Mouse (Mus musculus) spleen, adult 2 months (tissue): ENCODE data around the gene Wdr74. TPM values are rescaled to one million over a fixed set of nuclear protein-coding genes. Genes with fewer than 3 reads are reported as not detected.
A peak's percentile ranks its signal among the peaks of the same experiment; 100 is the strongest.

ENCODE experiments used
- DNase-seq, 2 experiments: peaks; one replicate each; pipeline versions ENCODE4 v3.0.0 to v3.0.0-alpha.2; 2012 to 2021; ENCODE audit warnings: low spot score in 2 of 2, low read depth in 1 of 2
- H3K27ac ChIP-seq: fragments of 200-500 bp; 2 replicates; pipeline ENCODE4 v1.5.1; 2012; ENCODE audit warnings: low read length, inconsistent platforms; ENCODE audit not compliant: insufficient read depth
- H3K27me3 ChIP-seq: fragments of 200-500 bp; 2 replicates; pipeline ENCODE4 v1.6.1; 2012; ENCODE audit warnings: mild to moderate bottlenecking, moderate library complexity, low read length, inconsistent platforms; ENCODE audit not compliant: control insufficient read depth, insufficient read depth
- H3K36me3 ChIP-seq: fragments of 200-500 bp; 2 replicates; pipeline ENCODE4 v1.6.1; 2012; ENCODE audit warnings: mild to moderate bottlenecking, low read length, inconsistent platforms; ENCODE audit not compliant: control insufficient read depth, insufficient read depth
- H3K4me1 ChIP-seq: fragments of 200-500 bp; 2 replicates; pipeline ENCODE4 v1.6.1; 2011; ENCODE audit warnings: inconsistent platforms; ENCODE audit not compliant: control insufficient read depth, insufficient read depth, insufficient read length
- H3K4me3 ChIP-seq: fragments of 200-500 bp; 2 replicates; pipeline ENCODE4 v1.5.1; 2011; ENCODE audit warnings: mild to moderate bottlenecking, inconsistent platforms; ENCODE audit not compliant: insufficient read depth, insufficient read length; ENCODE audit errors: extremely low read depth
- CTCF ChIP-seq: fragments of 200-500 bp; IDR thresholded peaks from 2 replicates; pipeline ENCODE4 v1.5.1; 2011; ENCODE audit warnings: mild to moderate bottlenecking, inconsistent platforms; ENCODE audit not compliant: insufficient read depth, insufficient read length, insufficient replicate concordance; ENCODE audit errors: extremely low read depth
- POLR2A ChIP-seq: fragments of 200-500 bp; IDR thresholded peaks from 2 replicates; pipeline ENCODE4 v1.6.1; 2011; ENCODE audit warnings: low read depth, low read length, inconsistent platforms
- WGBS: fragments of 180-500 bp; shearing (Covaris S2); methylation state at CpG from one replicate; pipeline ENCODE4 v1.1.7; 2018; 5-methylcytosine and 5-hydroxymethylcytosine counted together
- polyA plus RNA-seq: library from polyadenylated mRNA; depleted of rRNA; stranded (reverse); fragments of >200 nt; gene quantifications from 2 replicates; pipeline ENCODE4 v1.2.3, GENCODE M21; 2012

The Wdr74 gene
- polyA plus RNA-seq, 1 experiment, result 30.2 TPM

DNA sequence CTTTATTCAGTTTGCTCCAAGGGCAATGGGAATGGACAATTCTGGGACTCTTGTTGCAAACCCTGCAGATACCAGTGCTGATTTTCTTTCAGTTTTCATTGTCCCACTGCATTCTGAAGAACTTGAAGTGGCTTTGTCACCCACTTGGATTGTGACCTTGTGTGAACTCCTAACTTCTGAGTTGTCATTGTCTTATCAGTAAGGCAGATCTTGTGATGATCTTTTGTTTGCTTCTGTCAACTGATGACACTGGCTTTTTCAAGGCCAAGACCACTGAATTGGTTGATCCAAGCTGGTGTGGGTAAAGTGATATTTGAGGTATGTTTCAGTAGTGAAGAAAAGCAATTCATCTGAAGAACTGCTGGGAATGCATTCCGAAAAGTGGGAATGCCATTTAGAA lies 9.8 kb downstream of the Wdr74 start:
- WGBS, result 93% methylated on average over 1 of the region's 1 CpGs

DNA sequence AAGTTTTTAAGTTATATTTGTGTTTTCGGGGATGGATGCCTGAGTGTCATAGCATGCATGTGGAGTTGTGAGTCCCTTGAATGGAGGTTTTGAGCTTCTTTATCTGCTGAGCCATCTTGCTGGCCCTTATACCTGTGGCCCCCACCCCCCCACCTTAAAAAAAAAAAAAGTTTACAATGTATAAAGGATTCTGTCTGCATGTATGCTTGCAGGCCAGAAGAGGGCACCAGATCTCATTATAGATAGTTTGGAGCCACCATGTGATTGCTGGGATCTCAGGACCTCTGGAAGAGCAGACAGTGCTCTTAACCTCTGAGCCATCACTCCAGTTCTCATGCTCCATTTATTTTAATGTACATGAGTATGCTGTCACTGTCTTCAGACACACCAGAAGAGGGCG lies 11.7 kb downstream of the Wdr74 start:
- Histone ChIP-seq H3K36me3 (peaks cover 47% of the 10 kb centered on the region), H3K4me1 (0 out of 2 replicates have a peak, but pooled peaks cover under 1% of the 10 kb centered on the region), H3K27me3 (no peaks in the 10 kb centered on the region), H3K27ac (no peak overlapping the region), H3K4me3 (no peak overlapping the region)
- 84% methylated on average over 2 of the region's 2 CpGs for WGBS
- DNase-seq, result no peak
- no peak for TF ChIP-seq CTCF
- no peak for TF ChIP-seq POLR2A

More for the DNA sequence above, 9.8 kb downstream of the Wdr74 start:
- no peak for DNase-seq
- Histone ChIP-seq H3K4me3 (no peak overlapping the region), H3K36me3 (peaks cover 40% of the 10 kb centered on the region), H3K27me3 (no peaks in the 10 kb centered on the region), H3K27ac (no peak overlapping the region), H3K4me1 (peaks cover 4% of the 10 kb centered on the region; the same call in 1 of the 2 replicates)
- TF ChIP-seq POLR2A (no peak), CTCF (no peak)

DNA sequence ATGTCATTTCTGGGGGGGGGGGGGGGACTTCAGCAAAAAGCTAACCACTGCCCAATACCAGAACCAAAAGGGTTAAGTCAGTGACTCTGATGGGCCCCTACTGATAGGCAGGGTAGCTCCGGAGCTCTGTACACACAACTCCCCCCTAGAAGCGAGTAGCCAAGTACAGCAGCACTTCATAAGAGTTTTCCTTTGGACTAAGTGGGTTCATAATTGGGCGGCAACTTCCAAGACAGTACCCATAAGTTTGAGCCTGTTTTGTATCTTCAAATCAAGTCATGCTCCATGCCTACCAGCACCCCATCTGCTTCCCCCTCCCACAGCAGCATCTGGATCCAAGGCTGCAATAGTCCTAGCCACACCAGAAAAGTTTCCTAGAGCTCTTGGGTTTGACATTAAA lies 20.0 kb downstream of the Wdr74 start:
- DNase-seq, result no peak
- Histone ChIP-seq H3K27me3 (no peaks in the 10 kb centered on the region), H3K4me3 (no peak overlapping the region), H3K27ac (no peak overlapping the region), H3K4me1 (peaks cover 12% of the 10 kb centered on the region; the same call in 1 of the 2 replicates), H3K36me3 (peaks cover 10% of the 10 kb centered on the region)
- TF ChIP-seq POLR2A, result no peak
- TF ChIP-seq CTCF, result no peak
- 75% methylated on average over 3 of the region's 3 CpGs for WGBS

DNA sequence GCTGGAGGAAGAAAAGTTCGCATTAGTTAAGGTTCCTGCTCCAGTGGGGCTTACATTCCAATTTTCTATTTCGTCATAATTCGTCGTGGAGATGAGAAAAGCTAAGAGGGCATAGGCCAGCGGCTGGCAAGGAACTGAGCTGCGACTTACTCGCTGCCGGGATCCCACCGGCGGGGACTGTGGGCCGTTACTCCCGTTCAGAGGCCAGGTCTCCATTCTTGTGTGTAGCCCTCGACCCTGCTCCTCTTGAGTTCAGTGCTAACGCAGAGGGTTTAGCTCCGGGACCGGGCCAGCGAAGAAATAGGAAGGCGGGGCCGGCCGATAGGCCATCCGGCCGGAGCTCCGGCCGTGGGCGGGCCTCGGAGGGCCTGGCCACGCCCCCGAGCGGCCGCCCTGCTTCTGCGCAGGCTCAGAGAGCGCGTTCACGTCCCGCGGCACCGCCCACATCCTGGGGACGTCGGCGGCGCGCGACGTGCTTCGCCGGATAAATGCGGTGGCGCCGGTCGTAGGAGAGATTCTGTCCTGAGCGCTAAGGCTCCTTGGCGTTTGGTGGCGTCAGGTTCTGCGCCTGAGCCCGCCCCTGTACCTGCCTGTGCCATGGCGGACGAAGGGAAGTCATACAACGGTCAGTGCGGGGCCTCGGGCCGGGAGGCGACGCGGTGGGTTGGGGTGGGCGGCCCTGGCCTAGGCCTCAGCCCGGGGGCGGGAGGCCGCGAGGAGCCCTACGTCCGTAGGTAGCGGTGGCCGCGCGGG lies 21.2 kb downstream of the Wdr74 start, which contains the start of gene Nxf1:
Nxf1 (plus strand) TSS at position 439 of the 753 bp plus-strand sequence.
- H3K36me3 ChIP-seq, result peaks cover 4% of the 10 kb centered on the region
- no peak for TF ChIP-seq CTCF
- peak; percentile 95 for TF ChIP-seq POLR2A
- H3K27ac ChIP-seq, result peak within 1 kb of the TSS; percentile 92
- H3K4me1 ChIP-seq, result peaks cover 12% of the 10 kb centered on the region; the same call in 1 of the 2 replicates
- under 1% methylated on average over 75 of the region's 75 CpGs for WGBS
- peak within 1 kb of the TSS; percentile 91 for H3K4me3 ChIP-seq
- H3K27me3 ChIP-seq, result no peaks in the 10 kb centered on the region
- peak; percentile 83 to 91 for DNase-seq

DNA sequence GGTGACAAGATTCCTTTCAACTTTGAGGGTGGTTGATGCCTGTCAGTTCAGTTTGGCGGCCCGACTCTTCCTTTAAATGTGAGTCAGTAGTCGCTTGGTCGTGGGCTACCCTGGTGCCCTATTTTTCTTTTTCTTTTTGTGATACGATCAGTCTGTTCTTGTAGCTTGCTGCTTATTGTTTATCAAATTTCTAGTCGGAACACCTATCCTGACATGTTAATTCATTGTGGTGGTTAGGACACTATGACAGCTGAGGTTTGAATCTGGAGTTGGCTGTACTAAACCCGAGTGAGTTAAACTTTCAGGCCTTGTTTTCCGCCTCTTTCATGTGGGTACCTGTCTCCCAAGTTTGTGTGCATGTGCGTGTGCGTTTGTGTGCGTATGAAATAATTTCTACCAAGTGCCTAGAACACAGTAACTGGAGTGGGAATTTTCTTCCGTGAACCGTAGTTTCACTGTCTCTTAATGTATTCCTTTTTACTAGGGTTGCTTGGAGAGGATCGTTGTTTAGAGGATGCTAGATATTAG lies 21.9 kb downstream of the Wdr74 start:
- Histone ChIP-seq H3K27me3 (no peaks in the 10 kb centered on the region), H3K4me3 (peak overlapping the region; percentile 91), H3K36me3 (peaks cover 9% of the 10 kb centered on the region), H3K27ac (peak overlapping the region; percentile 92), H3K4me1 (peaks cover 12% of the 10 kb centered on the region; the same call in 1 of the 2 replicates)
- no peak for DNase-seq
- TF ChIP-seq CTCF (no peak), POLR2A (no peak)
- 2% methylated on average over 14 of the region's 14 CpGs for whole genome bisulfite sequencing

DNA sequence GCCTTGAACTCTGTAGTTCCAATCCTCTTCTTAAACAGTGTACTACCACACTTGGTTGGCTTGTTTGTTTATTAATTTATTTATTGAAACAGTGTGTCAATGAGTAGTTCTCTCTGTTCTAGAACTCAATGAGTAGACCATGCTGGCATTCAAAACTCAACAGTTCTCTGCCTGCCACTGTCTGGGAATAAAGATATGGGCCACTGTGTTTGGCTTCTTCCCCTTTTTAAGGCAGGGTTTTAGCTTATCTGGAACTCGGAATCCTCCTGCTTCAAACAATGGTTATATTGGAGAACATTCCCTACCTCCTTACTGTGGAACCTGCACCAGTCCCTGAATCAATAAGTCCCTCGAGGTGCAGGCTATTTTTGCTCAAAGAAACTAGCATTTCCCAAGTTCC lies 23.3 kb downstream of the Wdr74 start:
- TF ChIP-seq POLR2A (no peak), CTCF (no peak)
- Histone ChIP-seq H3K36me3 (peaks cover 16% of the 10 kb centered on the region), H3K4me3 (no peak overlapping the region), H3K27ac (no peak overlapping the region), H3K27me3 (no peaks in the 10 kb centered on the region), H3K4me1 (peaks cover 12% of the 10 kb centered on the region; the same call in 1 of the 2 replicates)
- WGBS, result 51% methylated on average over 2 of the region's 2 CpGs
- no peak for DNase-seq
